Mouse (Mus musculus) ES-E14 (cell line): ENCODE results near the gene Tmem179b.

Source experiments
- CHD2 ChIP-seq: IDR thresholded peaks from 2 replicates; pipeline ENCODE4 v1.6.1; 2014; ENCODE audit warnings: mild to moderate bottlenecking, low read depth, low read length, inconsistent platforms
- HCFC1 ChIP-seq: IDR thresholded peaks from 2 replicates; pipeline ENCODE4 v1.6.1; 2012; ENCODE audit warnings: low read length, inconsistent platforms, borderline replicate concordance; ENCODE audit not compliant: insufficient read depth
- MAFK ChIP-seq: IDR thresholded peaks from 2 replicates; pipeline ENCODE4 v1.6.1; 2014; ENCODE audit warnings: mild to moderate bottlenecking, low read depth, low read length, inconsistent platforms; ENCODE audit not compliant: insufficient read depth
- ZC3H11A ChIP-seq: IDR thresholded peaks from 2 replicates; pipeline ENCODE4 v1.6.1; 2012; ENCODE audit warnings: low read depth, mild to moderate bottlenecking, inconsistent platforms, low read length, borderline replicate concordance

DNA sequence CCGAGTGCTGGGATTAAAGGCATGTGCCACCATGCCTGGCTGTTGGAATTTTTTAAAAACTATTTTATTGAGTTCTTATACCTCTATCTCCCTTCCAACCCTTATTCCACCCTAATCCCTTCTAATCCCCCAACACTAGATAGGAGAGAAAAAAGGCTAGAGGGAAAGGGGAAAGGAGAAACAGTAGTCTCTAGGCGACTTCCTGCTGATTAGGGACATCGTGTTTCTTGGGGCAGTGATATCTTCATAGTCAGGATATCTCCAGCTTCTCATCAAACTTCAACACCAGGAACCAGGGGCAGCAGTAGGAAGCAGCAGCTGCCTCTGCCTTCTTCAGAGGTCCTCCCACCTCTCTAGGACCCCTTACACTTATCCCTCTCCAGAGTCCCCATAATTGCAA lies 39.9 kb downstream of the Tmem179b start:
- no peak for TF ChIP-seq MAFK
- TF ChIP-seq HCFC1: no peak
- TF ChIP-seq ZC3H11A: no peak
- no peak for TF ChIP-seq CHD2
